Mouse (Mus musculus): Measurements from ENCODE around the gene Mfge8.

GRCm38 (mm10) chr7:79133391-79133790 lies 15.5 kb downstream of the Mfge8 start:
- TF ChIP-seq CTCF (IDR thresholded peaks at IDR 0.05; ENCODE audit: low read depth) = peak; percentile 52
- TF ChIP-seq EP300 (IDR thresholded peaks at IDR 0.05; ENCODE audit: low read depth) = no peak

Data from heart, postnatal 0 days (tissue).